Mouse (Mus musculus) embryonic fibroblast, embryonic 13.5 days (primary cell): ENCODE data around the gene Tmem184b.

Experiments
- CTCF ChIP-seq: IDR thresholded peaks from 2 replicates; pipeline ENCODE4 v1.5.1; 2011; ENCODE audit warnings: mild to moderate bottlenecking, control low read depth, low read length, moderate library complexity, borderline replicate concordance; ENCODE audit not compliant: insufficient read depth
- POLR2A ChIP-seq: IDR thresholded peaks from 2 replicates; pipeline ENCODE4 v1.6.1; 2011; ENCODE audit warnings: low read depth, mild to moderate bottlenecking, control low read depth, low read length, moderate library complexity

DNA sequence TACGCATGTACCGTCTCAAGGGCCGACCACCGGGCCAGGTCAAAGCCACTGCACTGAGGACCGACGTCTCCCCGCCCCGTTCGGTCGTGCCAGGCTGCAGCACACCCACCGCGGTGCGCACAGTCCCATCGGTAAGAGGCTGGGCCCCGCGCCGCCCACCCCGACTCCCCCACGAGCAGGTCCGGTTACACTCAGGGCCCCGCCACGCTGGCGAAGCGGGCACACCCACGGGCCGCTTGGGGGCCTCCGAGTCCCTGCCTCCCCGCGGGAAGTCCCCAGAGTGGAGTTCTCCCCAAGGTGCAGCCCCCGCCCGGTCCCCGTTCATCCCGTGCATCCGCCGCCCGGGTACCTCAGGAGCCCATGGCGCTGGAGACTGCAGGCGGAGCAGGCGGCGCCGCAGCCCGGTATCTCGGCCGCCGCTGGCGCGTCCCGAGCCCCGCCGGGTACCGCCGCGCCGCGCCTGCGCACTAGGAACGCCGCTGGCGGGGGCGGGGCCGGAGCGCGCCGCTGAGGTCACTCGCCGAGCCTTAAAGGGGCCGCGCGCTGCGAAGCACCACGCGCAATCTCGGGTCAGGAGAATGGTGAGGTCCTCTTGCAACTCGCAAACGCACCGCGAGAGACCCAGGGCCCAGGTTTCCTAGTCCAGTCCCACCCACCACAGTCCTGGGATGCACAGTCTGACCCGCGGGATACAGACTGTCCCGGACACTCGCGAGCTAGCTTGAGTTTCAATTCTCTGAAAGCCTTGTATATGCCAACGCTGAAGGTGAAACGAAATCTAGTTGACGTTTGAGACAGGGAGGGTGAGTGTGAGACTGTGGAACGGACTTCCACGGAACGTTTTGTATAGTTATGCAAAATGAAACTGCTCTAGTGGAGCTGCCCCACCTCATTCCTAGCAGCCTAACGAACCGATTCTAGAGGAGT lies at the start of gene Tmem184b:
- no peak for TF ChIP-seq CTCF
- TF ChIP-seq POLR2A, result peak; percentile 57
